Mouse (Mus musculus) MEL (cell line): ENCODE results near the gene Morf4l1.

Source experiments
- CHD2 ChIP-seq: IDR thresholded peaks from 2 replicates; pipeline ENCODE4 v1.6.1; 2011; ENCODE audit warnings: low read length, improper control_type of control experiment
- CTCF ChIP-seq, 3 experiments: IDR thresholded peaks in 2 of 3; conservative IDR thresholded peaks in 1 of 3; 2 replicates each; pipeline ENCODE4 v1.5.1; 2011 to 2012; ENCODE audit warnings: low read length in 3 of 3, low read depth in 2 of 3, mild to moderate bottlenecking in 2 of 3, improper control_type of control experiment in 1 of 3, inconsistent platforms in 1 of 3, mixed read lengths in 1 of 3, moderate library complexity in 1 of 3; ENCODE audit not compliant: control insufficient read depth in 1 of 3, insufficient read depth in 1 of 3, poor library complexity in 1 of 3, severe bottlenecking in 1 of 3
- E2F4 ChIP-seq: IDR thresholded peaks from 2 replicates; pipeline ENCODE4 v1.6.1; 2011; ENCODE audit warnings: low read depth, low read length, improper control_type of control experiment, borderline replicate concordance
- EP300 ChIP-seq, 2 experiments: IDR thresholded peaks; 2 replicates each; pipeline ENCODE4 v1.6.1; 2011; ENCODE audit warnings: improper control_type of control experiment in 2 of 2, low read length in 2 of 2, low read depth in 1 of 2, mild to moderate bottlenecking in 1 of 2
- ETS1 ChIP-seq: IDR thresholded peaks from 2 replicates; pipeline ENCODE4 v1.6.1; 2012; ENCODE audit warnings: low read depth, mild to moderate bottlenecking, inconsistent platforms, low read length, improper control_type of control experiment, moderate library complexity
- GATA1 ChIP-seq: IDR thresholded peaks from 2 replicates; pipeline ENCODE4 v1.6.1; 2011; ENCODE audit warnings: low read depth, low read length, improper control_type of control experiment
- KAT2A ChIP-seq: conservative IDR thresholded peaks from 2 replicates; pipeline ENCODE4 v1.6.1; 2012; ENCODE audit warnings: low read depth, low read length, improper control_type of control experiment, inconsistent platforms
- MEF2A ChIP-seq: IDR thresholded peaks from 2 replicates; pipeline ENCODE4 v1.6.1; 2014; ENCODE audit warnings: low read depth, mild to moderate bottlenecking, inconsistent platforms, low read length, improper control_type of control experiment; ENCODE audit not compliant: poor library complexity, insufficient replicate concordance, severe bottlenecking; ENCODE audit errors: extremely low read depth
- POLR2A ChIP-seq, 2 experiments: IDR thresholded peaks; 2 replicates each; pipeline ENCODE4 v1.6.1; 2011 to 2012; ENCODE audit warnings: low read length in 2 of 2, mild to moderate bottlenecking in 2 of 2, control low read depth in 1 of 2, improper control_type of control experiment in 1 of 2, low read depth in 1 of 2, moderate library complexity in 1 of 2; ENCODE audit not compliant: control insufficient read depth in 1 of 2, insufficient read depth in 1 of 2, poor library complexity in 1 of 2
- POLR2AphosphoS2 ChIP-seq: IDR thresholded peaks from 2 replicates; pipeline ENCODE4 v1.6.1; 2011; ENCODE audit warnings: low read length, improper control_type of control experiment
- RCOR1 ChIP-seq: IDR thresholded peaks from 2 replicates; pipeline ENCODE4 v1.6.1; 2012; ENCODE audit warnings: low read depth, mild to moderate bottlenecking, inconsistent platforms, low read length, improper control_type of control experiment
- UBTF ChIP-seq: IDR thresholded peaks from 2 replicates; pipeline ENCODE4 v1.6.1; 2012; ENCODE audit warnings: low read depth, mild to moderate bottlenecking, inconsistent platforms, low read length, improper control_type of control experiment, moderate library complexity, borderline replicate concordance; ENCODE audit not compliant: insufficient read depth
- USF1 ChIP-seq: IDR thresholded peaks from 2 replicates; pipeline ENCODE4 v1.6.1; 2014; ENCODE audit warnings: low read depth, mild to moderate bottlenecking, inconsistent platforms, low read length, improper control_type of control experiment, moderate library complexity

DNA sequence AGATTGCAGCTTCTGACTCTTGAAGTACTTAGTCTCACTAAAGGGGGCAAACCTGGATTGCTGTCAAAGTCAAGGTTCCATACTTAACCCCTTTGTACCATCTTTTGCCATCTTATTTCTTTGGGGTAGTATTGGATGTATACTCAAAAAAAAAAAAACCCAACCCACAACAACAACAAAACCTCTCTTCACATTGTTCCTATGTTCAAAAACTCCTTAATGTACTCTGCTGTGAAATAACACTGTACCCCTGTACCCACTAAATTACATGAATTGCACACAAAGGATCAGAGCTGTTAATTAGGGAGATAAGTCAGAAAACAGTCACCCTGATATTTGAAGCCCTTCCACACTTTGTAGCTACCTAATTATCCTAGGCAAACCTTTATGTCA lies 730 bp upstream of the Morf4l1 start:
- no peak for TF ChIP-seq E2F4
- no peak for TF ChIP-seq KAT2A
- no peak for TF ChIP-seq GATA1
- no peak for TF ChIP-seq USF1
- TF ChIP-seq POLR2A (IDR thresholded peaks at IDR 0.05; ENCODE audit: control insufficient read depth in 1 of 2, insufficient read depth in 1 of 2, low read depth in 1 of 2, low read length in 2 of 2, poor library complexity in 1 of 2), result no peak
- no peak for TF ChIP-seq MEF2A
- no peak for TF ChIP-seq CHD2
- no peak for TF ChIP-seq UBTF
- no peak for TF ChIP-seq EP300 (IDR thresholded peaks at IDR 0.05; ENCODE audit: low read depth in 1 of 2, low read length in 2 of 2)
- no peak for TF ChIP-seq RCOR1
- no peak for TF ChIP-seq CTCF (IDR thresholded peaks at IDR 0.05 in 2 of 3, conservative IDR thresholded peaks at IDR 0.05 in 1 of 3; ENCODE audit: control insufficient read depth in 1 of 3, insufficient read depth in 1 of 3, low read depth in 2 of 3, low read length in 3 of 3, poor library complexity in 1 of 3, severe bottlenecking in 1 of 3)
- TF ChIP-seq POLR2AphosphoS2, result no peak
- no peak for TF ChIP-seq ETS1
